Mouse (Mus musculus): Measurements from ENCODE around the gene Abhd8.
"Not testable (repeated sequence)": the region's sequence is repeated elsewhere in the genome, so short reads cannot be mapped to it uniquely, and the experiment has no call there.

The Abhd8 gene

DNA sequence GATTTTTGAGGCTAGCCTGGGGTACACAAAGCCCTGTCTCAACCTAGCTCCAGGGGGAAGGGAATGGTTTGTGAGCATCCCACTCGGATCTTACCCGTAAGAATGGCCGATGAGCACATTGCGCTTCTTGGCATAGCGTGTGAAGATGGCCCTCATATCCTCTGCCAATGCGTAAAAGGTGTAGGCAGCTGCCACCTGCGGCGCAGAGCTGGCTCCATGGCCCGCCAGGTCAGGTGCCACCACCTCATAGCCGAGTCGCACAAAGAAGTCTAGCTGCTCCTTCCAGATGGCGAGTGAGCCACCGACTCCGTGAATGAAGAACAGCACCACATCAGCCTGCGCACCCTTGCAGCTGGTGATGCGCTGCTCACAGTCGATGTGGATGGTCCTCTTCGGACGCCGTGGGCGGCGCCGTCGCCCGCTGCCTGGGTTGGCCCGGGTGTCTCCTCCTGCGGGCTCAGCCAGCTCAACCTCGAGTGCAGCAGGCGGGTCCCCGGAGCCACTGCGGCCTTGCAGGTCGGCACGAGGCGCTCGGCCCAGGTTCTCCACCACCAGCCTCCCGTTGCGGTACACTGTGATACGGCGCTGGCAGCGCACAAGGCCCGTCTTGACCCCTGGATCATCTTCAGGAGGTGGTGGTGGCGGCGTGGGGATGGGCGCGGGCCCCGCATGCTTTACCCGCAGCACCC is 2.2 kb downstream of the Abhd8 start:
- no peak for ATAC-seq (ENCODE audit: low TSS enrichment)

GRCm38 (mm10) chr8:71460716-71461115 is 2.7 kb downstream of the Abhd8 start:
- ATAC-seq (ENCODE audit: low TSS enrichment): no peak

- ATAC-seq (ENCODE audit: low TSS enrichment): no peak
These were observed 5.7 kb downstream of the Abhd8 start for GRCm38 (mm10) chr8:71457659-71458270.

- ATAC-seq (ENCODE audit: low TSS enrichment): no peak
These were observed 6.5 kb downstream of the Abhd8 start for GRCm38 (mm10) chr8:71456906-71457305.

DNA sequence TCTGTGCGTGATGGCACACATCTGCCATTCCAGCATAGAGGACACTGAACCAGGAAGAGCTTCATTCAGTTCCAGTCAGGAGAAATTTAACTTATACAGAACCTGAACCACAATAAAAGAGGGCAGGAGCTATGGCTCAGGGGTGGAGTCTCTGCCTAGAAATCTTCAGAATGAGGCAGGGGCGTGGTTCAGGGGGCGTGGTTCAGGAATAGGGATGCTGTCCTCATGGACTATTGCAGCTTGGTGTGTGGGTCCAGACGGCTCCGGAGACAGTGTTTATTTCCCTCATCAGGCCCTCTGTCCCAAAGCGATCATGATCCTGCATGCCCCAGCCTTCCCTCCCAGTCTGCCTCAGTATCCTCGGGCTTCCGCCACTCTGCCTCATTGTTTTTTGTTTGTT is 8.8 kb downstream of the Abhd8 start:
- ATAC-seq (ENCODE audit: low TSS enrichment): no peak

GRCm38 (mm10) chr8:71452669-71453068 is 10.8 kb downstream of the Abhd8 start:
- ATAC-seq (ENCODE audit: low TSS enrichment): no peak

- ATAC-seq (ENCODE audit: low TSS enrichment): no peak
These were observed 11.7 kb downstream of the Abhd8 start for GRCm38 (mm10) chr8:71451777-71452176.

- ATAC-seq (ENCODE audit: low TSS enrichment): no peak
These were observed 12.1 kb downstream of the Abhd8 start for GRCm38 (mm10) chr8:71451337-71451736.

- ATAC-seq (ENCODE audit: low TSS enrichment): no peak
These were observed 18.4 kb downstream of the Abhd8 start for GRCm38 (mm10) chr8:71445096-71445495.

GRCm38 (mm10) chr8:71441404-71441803 is 22.1 kb downstream of the Abhd8 start:
- no peak for ATAC-seq (ENCODE audit: low TSS enrichment)

DNA sequence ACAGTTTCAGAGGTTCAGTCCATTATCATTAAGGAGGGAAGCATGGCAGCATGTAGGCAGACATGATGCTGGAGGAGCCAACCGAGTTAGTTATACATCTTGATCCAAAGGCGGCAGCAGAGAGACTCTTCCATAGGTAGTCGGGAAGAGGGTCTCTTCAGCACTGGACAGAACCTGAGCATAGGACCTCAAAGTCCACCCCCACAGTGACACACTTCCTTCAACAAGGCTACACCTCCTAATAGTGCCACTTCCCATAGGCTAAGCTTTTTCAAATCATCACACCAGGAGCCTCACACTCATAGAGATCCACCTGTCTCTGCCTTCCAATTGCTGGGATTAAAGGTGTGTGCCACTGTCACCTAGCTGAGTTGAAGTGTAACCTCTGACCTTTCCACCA is 26.4 kb downstream of the Abhd8 start:
- no peak for ATAC-seq (ENCODE audit: low TSS enrichment)

DNA sequence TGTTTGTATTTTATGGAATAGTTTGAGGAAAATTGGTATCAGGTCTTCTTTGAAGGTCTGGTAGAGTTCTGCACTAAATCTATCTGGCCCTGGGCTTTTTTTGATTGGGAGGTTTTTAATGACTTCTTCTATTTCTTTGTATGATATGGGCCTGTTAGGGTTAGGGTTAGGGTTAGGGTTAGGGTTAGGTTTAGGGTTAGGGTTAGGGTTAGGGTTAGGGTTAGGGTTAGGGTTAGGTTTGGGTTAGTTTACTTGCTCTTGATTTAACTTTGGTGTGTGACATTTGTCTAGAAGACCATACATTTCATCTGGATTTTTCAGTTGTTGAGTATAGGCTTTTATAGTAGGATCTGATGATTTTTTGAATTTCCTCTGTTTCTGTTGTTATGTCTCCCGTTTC is 30.5 kb downstream of the Abhd8 start:
- not testable (repeated sequence) for ATAC-seq (ENCODE audit: low TSS enrichment)

DNA sequence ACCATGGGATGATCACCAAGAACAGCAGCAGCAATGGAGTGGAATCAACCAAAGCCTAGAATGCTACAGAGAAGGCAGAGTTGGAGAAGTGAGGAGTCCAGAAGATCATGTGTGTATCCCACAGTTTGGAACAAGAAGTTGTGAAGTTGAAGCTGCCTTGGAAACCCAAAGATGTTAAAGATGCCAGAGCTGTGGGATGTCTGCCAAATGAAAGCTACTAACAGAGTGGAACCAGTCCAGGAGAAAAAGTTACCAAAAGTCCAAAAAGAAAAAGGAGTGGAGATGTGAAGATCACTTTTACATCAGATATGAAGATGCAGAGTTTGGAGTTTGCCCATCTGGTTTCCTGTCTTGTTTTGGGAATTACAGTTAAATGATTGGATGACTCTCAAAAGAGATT is 41.3 kb downstream of the Abhd8 start:
- no peak for ATAC-seq (ENCODE audit: low TSS enrichment)

DNA sequence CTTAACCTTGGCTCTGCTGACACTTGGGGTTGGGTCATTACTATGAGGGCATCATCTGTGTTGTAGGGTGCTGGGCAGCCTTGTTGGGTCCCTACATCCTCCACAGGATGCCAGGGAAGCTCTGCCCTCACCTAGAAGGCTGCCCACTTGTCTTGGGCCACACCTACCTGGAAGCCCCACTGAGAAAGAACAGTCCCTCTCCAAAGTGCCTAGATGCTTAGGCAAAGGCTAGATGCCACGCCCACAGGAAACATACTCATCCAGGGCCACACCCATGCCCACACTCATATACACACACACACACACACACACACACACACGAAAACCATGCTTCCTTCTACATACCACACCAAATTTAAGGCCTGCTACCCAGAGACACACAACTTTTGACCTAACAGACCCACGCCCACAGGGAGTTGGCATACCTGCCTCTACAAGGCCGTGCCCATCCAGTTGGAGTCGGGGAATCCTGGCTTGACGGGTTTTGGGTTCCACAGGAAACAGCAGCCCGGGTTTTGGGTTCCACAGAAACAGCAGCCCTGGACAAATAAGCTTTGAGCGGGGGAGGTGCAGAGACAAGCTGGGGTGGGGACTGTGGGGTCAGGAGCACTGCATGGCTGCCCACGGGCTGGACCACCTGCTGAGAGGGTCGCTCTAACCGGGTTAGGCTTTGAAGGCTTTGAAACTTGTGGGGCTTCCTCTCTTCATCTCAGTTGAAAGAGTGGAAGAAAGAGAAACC is 51.8 kb downstream of the Abhd8 start:
- ATAC-seq (ENCODE audit: low TSS enrichment): no peak

DNA sequence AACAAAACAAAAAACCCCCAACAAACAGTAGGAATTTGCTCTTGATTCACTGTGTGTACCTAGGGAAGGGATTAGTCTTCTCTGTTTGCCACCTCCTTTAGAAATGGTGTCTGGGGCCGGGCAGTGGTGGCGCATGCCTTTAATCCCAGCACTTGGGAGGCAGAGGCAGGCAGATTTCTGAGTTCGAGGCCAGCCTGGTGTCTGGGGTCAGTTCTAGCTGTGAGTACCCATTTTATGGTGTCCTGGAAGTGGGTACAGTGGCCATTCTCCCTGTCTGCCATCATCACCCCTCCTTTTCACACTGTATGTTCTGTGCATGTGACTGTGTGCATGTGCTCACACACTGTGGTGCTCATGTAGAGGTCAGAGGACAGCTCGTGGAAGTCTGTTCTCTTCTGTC is 55.2 kb downstream of the Abhd8 start:
- no peak for ATAC-seq (ENCODE audit: low TSS enrichment)

DNA sequence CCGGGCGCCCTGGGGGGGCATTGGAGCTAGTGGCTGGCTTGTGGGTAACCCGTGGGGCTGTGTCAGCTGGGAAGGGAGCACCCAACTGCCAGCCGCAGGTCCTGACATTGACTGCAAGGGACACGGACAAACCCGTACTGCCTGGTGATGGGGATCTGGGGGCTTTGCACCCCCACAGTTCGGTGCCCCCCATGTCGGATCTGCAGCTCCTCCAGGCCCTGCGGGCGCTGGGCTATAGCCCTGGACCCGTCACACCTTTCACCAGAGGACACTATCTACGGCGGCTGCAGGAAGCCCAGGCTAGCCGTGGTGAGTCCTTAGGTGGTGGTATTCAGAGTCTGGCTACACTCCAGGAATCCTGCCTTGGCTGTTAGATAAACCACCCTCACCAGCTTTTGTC is 56.0 kb downstream of the Abhd8 start:
- ATAC-seq (ENCODE audit: low TSS enrichment): no peak

Measured in frontal cortex, adult (tissue).